Mouse (Mus musculus) E14TG2a.4 (cell line): ENCODE measurements at regions not wholly inside any gene's neighbourhood (a gene's known extent, or its start where the extent isn't known, plus 50 kb on each side); places are given as distances from the start of the nearest gene placed in this dataset.

ENCODE experiments used
- H3K27me3 ChIP-seq: 2 replicates; pipeline ENCODE4 v1.6.1; 2014; ENCODE audit warnings: low read length, control low read depth; ENCODE audit not compliant: insufficient read depth
- H3K36me3 ChIP-seq: 2 replicates; pipeline ENCODE4 v1.6.1; 2014; ENCODE audit warnings: low read length, control low read depth; ENCODE audit not compliant: insufficient read depth
- H3K4me1 ChIP-seq: replicated peaks from 2 replicates; pipeline ENCODE4 v1.6.1; 2014; ENCODE audit warnings: low read depth, low read length, control low read depth
- H3K4me3 ChIP-seq: replicated peaks from 2 replicates; pipeline ENCODE4 v1.5.1; 2014; ENCODE audit warnings: mild to moderate bottlenecking, low read length
- H3K9me3 ChIP-seq: 2 replicates; pipeline ENCODE4 v1.6.1; 2014; ENCODE audit warnings: low read length, control low read depth
- CTCF ChIP-seq: conservative IDR thresholded peaks from 2 replicates; pipeline ENCODE4 v1.5.1; 2014; ENCODE audit warnings: low read length
- NANOG ChIP-seq: IDR thresholded peaks from 2 replicates; pipeline ENCODE4 v1.6.1; 2014; ENCODE audit warnings: borderline replicate concordance, low read length, mixed read lengths
- POU5F1 ChIP-seq: IDR thresholded peaks from 2 replicates; pipeline ENCODE4 v1.6.1; 2014; ENCODE audit warnings: low read length, borderline replicate concordance

GRCm38 (mm10) chr13:80381280-80381965 is 501.8 kb upstream of the Arrdc3 start:
- TF ChIP-seq NANOG (no peak), CTCF (no peak), POU5F1 (no peak)
- Histone ChIP-seq H3K27me3 (no peaks in the 10 kb centered on the region), H3K4me3 (no peak overlapping the region), H3K4me1 (no peaks in the 10 kb centered on the region), H3K9me3 (no peaks in the 10 kb centered on the region), H3K36me3 (no peaks in the 10 kb centered on the region)

GRCm38 (mm10) chr13:80381966-80382666 is 501.1 kb upstream of the Arrdc3 start:
- Histone ChIP-seq H3K9me3 (no peaks in the 10 kb centered on the region), H3K27me3 (no peaks in the 10 kb centered on the region), H3K4me1 (no peaks in the 10 kb centered on the region), H3K36me3 (no peaks in the 10 kb centered on the region), H3K4me3 (no peak overlapping the region)
- TF ChIP-seq POU5F1: no peak
- no peak for TF ChIP-seq CTCF
- TF ChIP-seq NANOG: no peak

GRCm38 (mm10) chr13:80408928-80409327 is 474.3 kb upstream of the Arrdc3 start:
- Histone ChIP-seq H3K4me1 (no peaks in the 10 kb centered on the region), H3K9me3 (no peaks in the 10 kb centered on the region), H3K27me3 (no peaks in the 10 kb centered on the region), H3K36me3 (no peaks in the 10 kb centered on the region), H3K4me3 (no peak overlapping the region)
- TF ChIP-seq NANOG: no peak
- TF ChIP-seq POU5F1: no peak
- TF ChIP-seq CTCF: no peak

GRCm38 (mm10) chr13:80409790-80410433 is 473.3 kb upstream of the Arrdc3 start:
- H3K36me3 ChIP-seq: no peaks in the 10 kb centered on the region
- no peaks in the 10 kb centered on the region for H3K9me3 ChIP-seq
- no peak for TF ChIP-seq CTCF
- no peak for TF ChIP-seq POU5F1
- no peak for TF ChIP-seq NANOG
- H3K4me1 ChIP-seq: no peaks in the 10 kb centered on the region
- H3K4me3 ChIP-seq: no peak overlapping the region
- no peaks in the 10 kb centered on the region for H3K27me3 ChIP-seq

- Histone ChIP-seq H3K27me3 (no peaks in the 10 kb centered on the region), H3K9me3 (no peaks in the 10 kb centered on the region), H3K36me3 (no peaks in the 10 kb centered on the region), H3K4me1 (no peaks in the 10 kb centered on the region), H3K4me3 (no peak overlapping the region)
- TF ChIP-seq CTCF (no peak), POU5F1 (no peak), NANOG (no peak)
These were observed 464.6 kb upstream of the Arrdc3 start for GRCm38 (mm10) chr13:80418480-80419183.

GRCm38 (mm10) chr13:80420341-80420740 is 462.8 kb upstream of the Arrdc3 start:
- TF ChIP-seq NANOG (no peak), CTCF (no peak), POU5F1 (no peak)
- Histone ChIP-seq H3K4me3 (no peak overlapping the region), H3K4me1 (no peaks in the 10 kb centered on the region), H3K27me3 (no peaks in the 10 kb centered on the region), H3K36me3 (no peaks in the 10 kb centered on the region), H3K9me3 (no peaks in the 10 kb centered on the region)
